Mouse (Mus musculus) ES-Bruce4 (cell line): Measurements from ENCODE around the gene Plekhm3. TPM values are rescaled to one million over a fixed set of nuclear protein-coding genes. Genes with fewer than 3 reads are reported as not detected.

Experiments used
- H3K27ac ChIP-seq: 2 replicates; pipeline ENCODE4 v1.5.1; 2012; ENCODE audit warnings: low read length, inconsistent platforms; ENCODE audit not compliant: insufficient read depth
- H3K27me3 ChIP-seq: 2 replicates; pipeline ENCODE4 v1.6.1; 2012; ENCODE audit warnings: mild to moderate bottlenecking, low read length, inconsistent platforms; ENCODE audit not compliant: control insufficient read depth, poor library complexity, insufficient read depth, severe bottlenecking
- H3K36me3 ChIP-seq: 2 replicates; pipeline ENCODE4 v1.6.1; 2012; ENCODE audit warnings: inconsistent platforms, mild to moderate bottlenecking, low read length, moderate library complexity; ENCODE audit not compliant: control insufficient read depth, poor library complexity, insufficient read depth, severe bottlenecking
- H3K4me1 ChIP-seq: one replicate; pipeline ENCODE4 v1.8.1; 2011; ENCODE audit warnings: low read length; ENCODE audit not compliant: control insufficient read depth, insufficient read depth
- H3K4me3 ChIP-seq: 2 replicates; pipeline ENCODE4 v1.5.1; 2011; ENCODE audit warnings: low read depth, mild to moderate bottlenecking, low read length
- H3K9ac ChIP-seq: 2 replicates; pipeline ENCODE4 v1.6.1; 2012; ENCODE audit warnings: low read depth, mild to moderate bottlenecking, inconsistent platforms; ENCODE audit not compliant: poor library complexity, severe bottlenecking
- H3K9me3 ChIP-seq: replicated peaks from 2 replicates; pipeline ENCODE4 v1.6.1; 2012; ENCODE audit warnings: mild to moderate bottlenecking, low read length, inconsistent platforms; ENCODE audit not compliant: control insufficient read depth, poor library complexity, insufficient read depth, severe bottlenecking
- CTCF ChIP-seq: IDR thresholded peaks from one replicate; pipeline ENCODE4 v1.8.1; 2011; ENCODE audit warnings: low read depth, low read length
- EP300 ChIP-seq: IDR thresholded peaks from 2 replicates; pipeline ENCODE4 v1.6.1; 2011; ENCODE audit warnings: low read depth, low read length; ENCODE audit not compliant: insufficient read depth
- POLR2A ChIP-seq: IDR thresholded peaks from one replicate; pipeline ENCODE4 v1.8.1; 2011; ENCODE audit warnings: low read length; ENCODE audit not compliant: insufficient read depth
- polyA plus RNA-seq: library from polyadenylated mRNA; stranded (reverse); fragments of >200 nt; gene quantifications from 2 replicates; pipeline ENCODE4 v1.2.4, GENCODE M21; 2011; ENCODE audit warnings: low read depth; ENCODE audit not compliant: missing spikeins, insufficient read depth, insufficient read length

Plekhm3 gene
- polyA plus RNA-seq, 1 experiment: 9.5 TPM

DNA sequence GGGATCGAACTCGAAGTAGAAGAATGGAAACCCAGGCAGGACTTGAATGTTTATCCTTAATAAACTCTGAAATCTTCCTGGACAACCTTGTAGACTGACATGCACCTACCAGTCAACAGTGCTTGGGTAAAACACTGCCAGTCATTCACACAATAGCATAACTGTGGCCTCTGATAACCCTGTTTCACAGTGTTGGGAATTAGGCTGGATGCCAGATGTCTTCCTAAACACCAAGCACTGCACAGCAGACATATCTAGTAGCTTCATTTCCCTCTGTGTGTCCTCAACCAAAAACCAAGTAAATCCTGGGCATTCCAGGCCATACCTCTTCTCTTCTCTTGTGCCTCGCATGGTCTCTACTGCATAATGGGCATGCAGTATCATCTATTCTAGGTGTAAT is 42.3 kb downstream of the Plekhm3 start:
- no peak overlapping the region for H3K27ac ChIP-seq
- no peaks in the 10 kb centered on the region for H3K36me3 ChIP-seq
- TF ChIP-seq CTCF: no peak
- no peak for TF ChIP-seq POLR2A
- no peak for TF ChIP-seq EP300
- H3K9ac ChIP-seq: no peak overlapping the region
- peaks cover 1% of the 10 kb centered on the region for H3K4me1 ChIP-seq
- no peaks in the 10 kb centered on the region for H3K9me3 ChIP-seq
- no peak overlapping the region for H3K4me3 ChIP-seq
- H3K27me3 ChIP-seq: no peaks in the 10 kb centered on the region

- no peaks in the 10 kb centered on the region for H3K27me3 ChIP-seq
Observed at GRCm38 (mm10) chr1:64907740-64908139, 48.9 kb downstream of the Plekhm3 start.

GRCm38 (mm10) chr1:64906226-64906625 is 50.4 kb downstream of the Plekhm3 start:
- H3K27me3 ChIP-seq: no peaks in the 10 kb centered on the region
- no peak overlapping the region for H3K4me3 ChIP-seq
- H3K9ac ChIP-seq: no peak overlapping the region
- H3K27ac ChIP-seq: no peak overlapping the region
- TF ChIP-seq EP300 (no peak), POLR2A (no peak), CTCF (no peak)
- no peaks in the 10 kb centered on the region for H3K36me3 ChIP-seq
- no peaks in the 10 kb centered on the region for H3K9me3 ChIP-seq
- no peaks in the 10 kb centered on the region for H3K4me1 ChIP-seq

More at GRCm38 (mm10) chr1:64907740-64908139, 48.9 kb downstream of the Plekhm3 start:
- no peaks in the 10 kb centered on the region for H3K9me3 ChIP-seq
- no peaks in the 10 kb centered on the region for H3K4me1 ChIP-seq
- no peak overlapping the region for H3K27ac ChIP-seq
- TF ChIP-seq POLR2A: no peak
- TF ChIP-seq EP300: no peak
- TF ChIP-seq CTCF: no peak
- no peak overlapping the region for H3K9ac ChIP-seq
- no peaks in the 10 kb centered on the region for H3K36me3 ChIP-seq
- H3K4me3 ChIP-seq: no peak overlapping the region

DNA sequence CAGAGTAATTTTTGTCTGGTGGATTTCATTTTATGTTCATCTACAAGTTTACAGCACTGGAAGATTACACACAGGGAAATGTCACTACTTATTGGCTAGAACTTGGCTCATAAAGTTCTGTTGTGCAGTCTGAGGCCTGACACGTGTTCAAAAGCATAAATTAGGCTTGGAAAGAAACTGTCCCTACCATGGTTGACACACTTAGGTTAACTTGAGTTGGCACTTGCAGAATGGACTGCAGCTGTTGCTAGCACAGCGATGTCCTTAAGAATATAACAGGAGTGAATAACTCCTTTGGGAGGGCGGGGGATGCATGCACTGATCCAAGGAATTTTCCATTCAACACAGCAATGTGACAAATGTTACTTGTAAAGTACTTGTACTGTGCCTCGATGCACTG is 53.2 kb downstream of the Plekhm3 start:
- H3K9ac ChIP-seq: no peak overlapping the region
- no peak for TF ChIP-seq CTCF
- no peak for TF ChIP-seq EP300
- no peak for TF ChIP-seq POLR2A

DNA sequence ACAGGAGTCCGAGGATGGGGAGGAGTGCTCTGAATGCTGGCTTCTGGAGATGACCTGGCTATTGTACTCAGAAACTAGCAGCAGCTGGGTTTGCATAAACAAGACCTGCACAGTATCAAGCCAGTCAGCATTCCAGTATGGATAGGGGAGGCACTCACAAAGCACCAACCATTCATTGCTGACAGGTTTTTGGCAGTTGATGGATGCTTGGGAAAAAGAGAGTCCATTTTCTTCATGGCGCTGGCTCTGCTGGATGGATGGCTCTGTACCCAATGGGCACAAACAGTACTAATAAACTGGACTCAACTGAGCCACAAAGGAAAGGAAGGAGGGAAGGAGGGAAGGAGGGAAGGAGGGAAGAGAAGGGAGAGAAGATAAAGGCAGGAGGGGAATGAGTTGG is 53.8 kb downstream of the Plekhm3 start:
- no peak for TF ChIP-seq CTCF
- TF ChIP-seq POLR2A: no peak
- TF ChIP-seq EP300: no peak
- Histone ChIP-seq H3K36me3 (no peaks in the 10 kb centered on the region), H3K27ac (no peak overlapping the region), H3K9me3 (no peaks in the 10 kb centered on the region), H3K9ac (no peak overlapping the region), H3K27me3 (no peaks in the 10 kb centered on the region), H3K4me1 (no peaks in the 10 kb centered on the region), H3K4me3 (no peak overlapping the region)

More for the DNA sequence above, 53.2 kb downstream of the Plekhm3 start:
- Histone ChIP-seq H3K27ac (no peak overlapping the region), H3K4me1 (no peaks in the 10 kb centered on the region), H3K4me3 (no peak overlapping the region), H3K36me3 (no peaks in the 10 kb centered on the region), H3K9me3 (no peaks in the 10 kb centered on the region), H3K27me3 (no peaks in the 10 kb centered on the region)

- Histone ChIP-seq H3K27ac (no peak overlapping the region), H3K27me3 (no peaks in the 10 kb centered on the region), H3K4me1 (no peaks in the 10 kb centered on the region), H3K36me3 (no peaks in the 10 kb centered on the region), H3K9me3 (no peaks in the 10 kb centered on the region), H3K4me3 (no peak overlapping the region), H3K9ac (no peak overlapping the region)
- no peak for TF ChIP-seq EP300
- TF ChIP-seq POLR2A: no peak
- TF ChIP-seq CTCF: no peak
Observed at GRCm38 (mm10) chr1:64899763-64900162, 56.9 kb downstream of the Plekhm3 start.
